Mouse (Mus musculus) Muller cell, postnatal 12 days (primary cell): ENCODE measurements around the gene Slc41a1.

Experiments
- DNase-seq: peaks from one replicate; pipeline ENCODE4 v3.0.0-alpha.2; 2015; ENCODE audit errors: inconsistent ontology term

The Slc41a1 gene

GRCm38 (mm10) chr1:131886641-131887040 lies 59.3 kb downstream of the Slc41a1 start:
- DNase-seq: peak; percentile 84

- no peak for DNase-seq
Measured at GRCm38 (mm10) chr1:131890043-131890658, 62.9 kb downstream of the Slc41a1 start.

GRCm38 (mm10) chr1:131891436-131891835 lies 64.1 kb downstream of the Slc41a1 start:
- no peak for DNase-seq
